Mouse (Mus musculus) hindbrain, embryonic 16.5 days (tissue): ENCODE measurements around the gene Alox12b. TPM values are rescaled to one million over a fixed set of nuclear protein-coding genes. Genes with fewer than 3 reads are reported as not detected.
A peak's percentile ranks its signal among the peaks of the same experiment; 100 is the strongest.

Experiments
- ATAC-seq: fragments of 200-750 bp; cut with Nextera tagmentation; 2 replicates; pipeline ENCODE4 v1.8.0; 2017; ENCODE audit warnings: moderate TSS enrichment, moderate library complexity
- H3K27ac ChIP-seq: fragments of 300-500 bp; sonication (generic); 2 replicates; pipeline ENCODE4 v1.5.1; 2014; ENCODE audit warnings: low read depth, mild to moderate bottlenecking, control low read depth, low read length, moderate library complexity
- H3K27me3 ChIP-seq: fragments of 300-500 bp; sonication (generic); replicated peaks from 2 replicates; pipeline ENCODE4 v1.6.1; 2014; ENCODE audit warnings: low read length; ENCODE audit not compliant: control insufficient read depth, insufficient read depth
- H3K36me3 ChIP-seq: fragments of 300-500 bp; sonication (generic); 2 replicates; pipeline ENCODE4 v1.6.1; 2014; ENCODE audit warnings: mild to moderate bottlenecking, low read length, moderate library complexity, mixed read lengths; ENCODE audit not compliant: control insufficient read depth, insufficient read depth
- H3K4me1 ChIP-seq: fragments of 300-500 bp; sonication (generic); 2 replicates; pipeline ENCODE4 v1.6.1; 2014; ENCODE audit warnings: low read depth, low read length; ENCODE audit not compliant: control insufficient read depth, insufficient read depth
- H3K4me2 ChIP-seq: fragments of 300-500 bp; sonication (generic); 2 replicates; pipeline ENCODE4 v1.6.1; 2014; ENCODE audit warnings: mild to moderate bottlenecking, low read length, control low read depth, moderate library complexity
- H3K4me3 ChIP-seq: fragments of 300-500 bp; sonication (generic); 2 replicates; pipeline ENCODE4 v1.5.1; 2014; ENCODE audit warnings: mild to moderate bottlenecking, low read length, control low read depth, moderate library complexity
- H3K9ac ChIP-seq: fragments of 300-500 bp; sonication (generic); 2 replicates; pipeline ENCODE4 v1.6.1; 2014; ENCODE audit warnings: low read depth, mild to moderate bottlenecking, control low read depth, low read length, moderate library complexity
- H3K9me3 ChIP-seq: fragments of 300-500 bp; sonication (generic); 2 replicates; pipeline ENCODE4 v1.6.1; 2014; ENCODE audit warnings: mild to moderate bottlenecking, low read length, moderate library complexity; ENCODE audit not compliant: control insufficient read depth
- WGBS: fragments of 180-500 bp; shearing (Covaris S2); extraction: QIAGEN DNeasy Blood & Tissue Kit; methylation state at CpG from one replicate; pipeline ENCODE4 v1.1.7; 2014; 5-methylcytosine and 5-hydroxymethylcytosine counted together
- polyA plus RNA-seq: library from polyadenylated mRNA; unstranded; fragments of >200 nt; fragmentation: Nextera tagmentation; extraction: Ambion mirVana; gene quantifications from 2 replicates; pipeline ENCODE4 v1.2.1, GENCODE M21; 2015

The Alox12b gene
- polyA plus RNA-seq, 1 experiment from 2014 or later = 0.95 TPM

GRCm38 (mm10) chr11:69211431-69211830, 54.6 kb downstream of the Alox12b start:
- WGBS = 24% methylated on average over 2 of the region's 2 CpGs
- Histone ChIP-seq H3K9ac (peak overlapping the region; percentile 53; the same call in 1 of the 2 replicates), H3K4me2 (peak overlapping the region; percentile 45), H3K27ac (no peak overlapping the region), H3K9me3 (no peaks in the 10 kb centered on the region), H3K4me1 (no peaks in the 10 kb centered on the region), H3K4me3 (peak overlapping the region; percentile 38), H3K27me3 (no peaks in the 10 kb centered on the region), H3K36me3 (no peaks in the 10 kb centered on the region)
- peak; percentile 75 for ATAC-seq

- 91% methylated on average over 5 of the region's 5 CpGs for WGBS
Observed at GRCm38 (mm10) chr11:69217411-69217810, 60.6 kb downstream of the Alox12b start.

GRCm38 (mm10) chr11:69218661-69219060, 61.9 kb downstream of the Alox12b start:
- Histone ChIP-seq H3K9ac (no peak overlapping the region), H3K27ac (no peak overlapping the region), H3K4me2 (no peak overlapping the region), H3K9me3 (no peaks in the 10 kb centered on the region), H3K4me3 (no peak overlapping the region), H3K4me1 (no peaks in the 10 kb centered on the region), H3K36me3 (no peaks in the 10 kb centered on the region), H3K27me3 (no peaks in the 10 kb centered on the region)
- ATAC-seq = no peak
- WGBS = 74% methylated on average over 2 of the region's 2 CpGs

More at GRCm38 (mm10) chr11:69217411-69217810, 60.6 kb downstream of the Alox12b start:
- Histone ChIP-seq H3K4me1 (no peaks in the 10 kb centered on the region), H3K9me3 (no peaks in the 10 kb centered on the region), H3K27me3 (no peaks in the 10 kb centered on the region), H3K9ac (no peak overlapping the region), H3K36me3 (no peaks in the 10 kb centered on the region), H3K4me2 (no peak overlapping the region), H3K27ac (no peak overlapping the region), H3K4me3 (no peak overlapping the region)
- no peak for ATAC-seq

Other genes with a start within 250 kb of the Alox12b start
- gene Odf4, start 229.9 kb upstream of the Alox12b start, polyA plus RNA-seq = 0.34 and 0.67 TPM in 2 replicates
- 27.2 and 33.9 TPM in 2 replicates for gene Arhgef15, start 199.5 kb upstream of the Alox12b start, polyA plus RNA-seq
- gene Slc25a35, start 188.9 kb upstream of the Alox12b start, polyA plus RNA-seq = 2.3 and 3.4 TPM in 2 replicates
- gene Rangrf, start 181.8 kb upstream of the Alox12b start, polyA plus RNA-seq = 30.0 and 36.9 TPM in 2 replicates
- 12.9 and 16.4 TPM in 2 replicates for gene Pfas, start 148.5 kb upstream of the Alox12b start, polyA plus RNA-seq
- gene Ctc1, start 141.1 kb upstream of the Alox12b start, polyA plus RNA-seq = 62.9 and 66.0 TPM in 2 replicates
- gene Aurkb, start 111.3 kb upstream of the Alox12b start, polyA plus RNA-seq = 26.9 and 32.2 TPM in 2 replicates
- gene Borcs6, start 97.3 kb upstream of the Alox12b start, polyA plus RNA-seq = 18.1 and 20.9 TPM in 2 replicates
- gene Tmem107, start 86.2 kb upstream of the Alox12b start, polyA plus RNA-seq = 38.6 and 42.6 TPM in 2 replicates
- 402 and 475 TPM in 2 replicates for gene Vamp2, start 68.5 kb upstream of the Alox12b start, polyA plus RNA-seq
- gene Per1, start 61.8 kb upstream of the Alox12b start, polyA plus RNA-seq = 11.1 and 11.2 TPM in 2 replicates
- gene Hes7, start 36.6 kb upstream of the Alox12b start, polyA plus RNA-seq = 1.4 and 1.8 TPM in 2 replicates
- gene 9130213A22Rik, start 34.4 kb upstream of the Alox12b start, polyA plus RNA-seq = 0.94 and 1.2 TPM in 2 replicates
- 8.1 and 8.5 TPM in 2 replicates for gene Aloxe3, start 31.1 kb upstream of the Alox12b start, polyA plus RNA-seq
- 0.73 and 0.84 TPM in 2 replicates for gene Alox8, start 40.9 kb downstream of the Alox12b start, polyA plus RNA-seq
- 0.51 and 0.69 TPM in 2 replicates for gene Gucy2e, start 80.0 kb downstream of the Alox12b start, polyA plus RNA-seq
- gene Cntrob, start 166.8 kb downstream of the Alox12b start, polyA plus RNA-seq = 15.5 and 16.4 TPM in 2 replicates
- 177 and 185 TPM in 2 replicates for gene Trappc1, start 167.0 kb downstream of the Alox12b start, polyA plus RNA-seq
- 4.9 and 6.0 TPM in 2 replicates for gene Kcnab3, start 169.3 kb downstream of the Alox12b start, polyA plus RNA-seq
- 239 and 257 TPM in 2 replicates for gene Rnf227, start 183.5 kb downstream of the Alox12b start, polyA plus RNA-seq
- gene Chd3, start 212.4 kb downstream of the Alox12b start, polyA plus RNA-seq = 68.0 and 73.2 TPM in 2 replicates
- gene Naa38, start 238.5 kb downstream of the Alox12b start, polyA plus RNA-seq = 102 and 130 TPM in 2 replicates
- gene Cyb5d1, start 238.6 kb downstream of the Alox12b start, polyA plus RNA-seq = 28.7 and 33.0 TPM in 2 replicates
- 8.9 and 9.2 TPM in 2 replicates for gene Tmem88, start 241.2 kb downstream of the Alox12b start, polyA plus RNA-seq